Mouse (Mus musculus) heart, postnatal 0 days (tissue): ENCODE results near the gene Gstm6. TPM values are rescaled to one million over a fixed set of nuclear protein-coding genes. Genes with fewer than 3 reads are reported as not detected.

Experiments used
- ATAC-seq: fragments of 200-750 bp; cut with Nextera tagmentation; 2 replicates; pipeline ENCODE4 v1.8.0; 2017; ENCODE audit warnings: low read depth, moderate number of reproducible peaks, moderate library complexity; ENCODE audit not compliant: insufficient read depth
- DNase-seq: peaks from one replicate; pipeline ENCODE4 v3.0.0-alpha.2; 2016; ENCODE audit warnings: low spot score
- H3K27ac ChIP-seq: fragments of 300-500 bp; sonication (generic); 2 replicates; pipeline ENCODE4 v1.5.1; 2014; ENCODE audit warnings: low read depth, mild to moderate bottlenecking
- H3K27me3 ChIP-seq: fragments of 300-500 bp; sonication (generic); 2 replicates; pipeline ENCODE4 v1.6.1; 2014; ENCODE audit warnings: low read length, mixed read lengths; ENCODE audit not compliant: control insufficient read depth, insufficient read depth
- H3K36me3 ChIP-seq: fragments of 300-500 bp; sonication (generic); replicated peaks from 2 replicates; pipeline ENCODE4 v1.6.1; 2014; ENCODE audit warnings: low read length, mixed read lengths; ENCODE audit not compliant: control insufficient read depth, insufficient read depth
- H3K4me1 ChIP-seq: fragments of 300-500 bp; sonication (generic); 2 replicates; pipeline ENCODE4 v1.6.1; 2014; ENCODE audit warnings: antibody characterized with exemption; ENCODE audit not compliant: control insufficient read depth, insufficient read depth
- H3K4me2 ChIP-seq: fragments of 300-500 bp; sonication (generic); 2 replicates; pipeline ENCODE4 v1.6.1; 2014; ENCODE audit warnings: low read depth, mild to moderate bottlenecking, low read length, moderate library complexity
- H3K4me3 ChIP-seq: fragments of 300-500 bp; sonication (generic); 2 replicates; pipeline ENCODE4 v1.5.1; 2014; ENCODE audit warnings: low read depth, low read length
- H3K9ac ChIP-seq: fragments of 300-500 bp; sonication (generic); replicated peaks from 2 replicates; pipeline ENCODE4 v1.6.1; 2014; ENCODE audit warnings: low read depth, low read length, mixed read lengths
- H3K9me3 ChIP-seq: fragments of 300-500 bp; sonication (generic); replicated peaks from 2 replicates; pipeline ENCODE4 v1.6.1; 2016; ENCODE audit warnings: low read length; ENCODE audit not compliant: control insufficient read depth
- CTCF ChIP-seq: IDR thresholded peaks from 2 replicates; pipeline ENCODE4 v1.5.1; 2016; ENCODE audit warnings: antibody characterized with exemption, control low read depth, low read depth
- EP300 ChIP-seq: IDR thresholded peaks from 2 replicates; pipeline ENCODE4 v1.6.1; 2016; ENCODE audit warnings: antibody characterized with exemption, low read depth
- WGBS: fragments of 180-500 bp; shearing (Covaris S2); extraction: QIAGEN DNeasy Blood & Tissue Kit; methylation state at CpG from one replicate; pipeline ENCODE4 v1.1.7; 2014; 5-methylcytosine and 5-hydroxymethylcytosine counted together
- polyA plus RNA-seq: library from polyadenylated mRNA; unstranded; fragments of >200 nt; fragmentation: Nextera tagmentation; extraction: Ambion mirVana; gene quantifications from 2 replicates; pipeline ENCODE4 v1.2.1, GENCODE M21; 2015
- total RNA-seq: library from RNA; depleted of rRNA; stranded (reverse); fragments of >200 nt; gene quantifications from 2 replicates; pipeline ENCODE4 v1.2.3, GENCODE M21; 2014; ENCODE audit warnings: low replicate concordance

Gstm6 gene
- total and polyA plus RNA-seq, 2 experiments from 2014 or later: 11.5 to 17.9 TPM

DNA sequence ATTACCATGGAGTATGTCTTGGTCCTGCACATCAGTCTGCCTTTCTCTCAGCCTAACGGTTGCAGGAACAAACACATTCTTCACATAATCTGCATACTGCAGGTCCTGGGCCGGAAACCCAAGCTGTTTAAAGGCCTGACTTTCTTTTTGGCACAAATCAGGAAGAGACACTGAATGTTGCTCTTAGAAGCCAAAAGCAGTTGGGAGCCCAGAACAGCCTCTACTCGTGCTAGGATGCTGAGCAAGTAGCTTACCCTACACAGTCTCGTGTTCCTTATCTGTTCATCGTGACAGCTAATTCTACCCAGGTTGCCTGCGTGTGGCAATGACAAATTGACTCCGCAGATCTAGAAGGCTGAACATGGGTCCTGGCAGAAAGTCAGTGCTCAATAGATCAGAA is 3.0 kb downstream of the Gstm6 start:
- Histone ChIP-seq H3K4me2 (no peak overlapping the region), H3K9ac (no peak overlapping the region), H3K36me3 (no peaks in the 10 kb centered on the region), H3K27me3 (no peaks in the 10 kb centered on the region), H3K4me1 (peaks cover 23% of the 10 kb centered on the region), H3K27ac (no peak overlapping the region), H3K4me3 (no peak overlapping the region), H3K9me3 (no peaks in the 10 kb centered on the region)
- DNase-seq (no peak), ATAC-seq (no peak)
- 41% methylated on average over 7 of the region's 7 CpGs for WGBS
- TF ChIP-seq CTCF (no peak), EP300 (no peak)

DNA sequence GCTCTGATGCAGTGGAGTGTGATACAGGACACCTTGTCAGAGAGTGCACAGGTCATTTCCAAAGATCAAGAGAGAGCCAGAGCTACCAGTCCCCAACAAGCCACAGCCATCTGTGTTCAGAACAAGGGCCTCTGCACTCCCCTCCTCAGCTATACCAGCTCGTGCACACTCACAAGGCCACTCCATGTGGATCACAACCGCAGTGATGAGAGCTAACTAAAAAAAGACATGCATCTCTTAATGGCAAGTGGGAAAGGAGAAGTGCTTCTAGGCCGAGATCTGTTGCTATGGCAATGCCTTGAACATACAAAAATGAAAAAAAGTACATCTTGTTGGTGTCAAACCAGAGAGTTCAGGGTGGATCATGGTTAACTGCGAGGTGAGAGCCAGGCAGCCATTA is 3.7 kb downstream of the Gstm6 start:
- no peak overlapping the region for H3K4me2 ChIP-seq
- DNase-seq (no peak), ATAC-seq (no peak)
- no peaks in the 10 kb centered on the region for H3K9me3 ChIP-seq
- no peaks in the 10 kb centered on the region for H3K27me3 ChIP-seq
- 64% methylated on average over 4 of the region's 4 CpGs for WGBS
- H3K4me3 ChIP-seq: no peak overlapping the region
- no peaks in the 10 kb centered on the region for H3K36me3 ChIP-seq
- no peak overlapping the region for H3K9ac ChIP-seq
- no peak overlapping the region for H3K27ac ChIP-seq
- H3K4me1 ChIP-seq: peaks cover 24% of the 10 kb centered on the region
- TF ChIP-seq CTCF (no peak), EP300 (no peak)

DNA sequence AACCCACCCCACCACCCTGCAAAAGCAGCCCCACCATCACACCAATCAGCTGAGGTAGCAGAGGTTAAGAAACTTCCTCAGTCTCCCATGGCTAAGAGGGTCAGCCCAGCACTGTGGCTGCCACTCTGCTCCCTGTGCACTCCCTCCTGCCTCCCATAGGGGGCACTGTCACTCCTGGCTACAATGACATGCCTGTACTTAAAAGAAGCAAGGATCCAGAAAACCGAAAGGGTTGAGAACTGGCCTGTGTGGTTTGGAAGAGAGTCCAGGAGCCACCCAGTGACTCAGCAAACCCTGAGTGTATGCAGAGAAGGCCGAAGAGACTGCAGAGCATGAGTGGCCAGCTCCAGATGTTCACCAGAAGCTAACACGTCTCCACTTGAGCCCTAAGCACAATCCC is 4.1 kb downstream of the Gstm6 start:
- DNase-seq (peak; percentile 55), ATAC-seq (peak; percentile 50; the same call in 1 of the 2 replicates)
- WGBS: 38% methylated on average over 3 of the region's 3 CpGs
- H3K9me3 ChIP-seq: no peaks in the 10 kb centered on the region
- H3K9ac ChIP-seq: no peak overlapping the region
- no peak overlapping the region for H3K27ac ChIP-seq
- H3K4me2 ChIP-seq: no peak overlapping the region
- H3K4me1 ChIP-seq: peaks cover 24% of the 10 kb centered on the region
- no peaks in the 10 kb centered on the region for H3K36me3 ChIP-seq
- no peak for TF ChIP-seq EP300
- TF ChIP-seq CTCF: peak; percentile 76
- H3K27me3 ChIP-seq: no peaks in the 10 kb centered on the region
- H3K4me3 ChIP-seq: no peak overlapping the region

DNA sequence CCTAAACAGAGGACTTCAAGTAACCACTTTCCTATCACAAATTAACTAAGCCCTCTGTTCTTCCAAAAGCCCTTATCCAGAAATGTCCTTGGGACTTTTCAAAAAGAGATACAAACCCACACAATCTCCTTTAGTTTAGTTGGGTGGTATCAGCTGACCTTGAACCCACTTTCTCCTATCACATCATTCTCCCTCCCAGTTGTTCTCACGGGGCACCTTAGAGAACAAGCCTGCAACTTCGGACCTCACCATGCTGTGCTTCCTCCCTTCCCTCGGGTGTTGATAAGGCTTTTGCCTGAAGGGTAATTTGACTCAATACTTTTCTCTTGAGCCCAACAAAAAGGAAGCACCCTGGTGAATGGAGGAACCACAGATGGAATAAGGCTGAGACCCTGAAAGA is 7.7 kb downstream of the Gstm6 start:
- Histone ChIP-seq H3K27ac (no peak overlapping the region), H3K36me3 (no peaks in the 10 kb centered on the region), H3K4me2 (no peak overlapping the region), H3K4me3 (no peak overlapping the region), H3K4me1 (peaks cover 16% of the 10 kb centered on the region), H3K27me3 (no peaks in the 10 kb centered on the region), H3K9ac (no peak overlapping the region), H3K9me3 (no peaks in the 10 kb centered on the region)
- WGBS: 22% methylated on average over 3 of the region's 3 CpGs
- no peak for ATAC-seq
- no peak for DNase-seq
- TF ChIP-seq CTCF (no peak), EP300 (no peak)

DNA sequence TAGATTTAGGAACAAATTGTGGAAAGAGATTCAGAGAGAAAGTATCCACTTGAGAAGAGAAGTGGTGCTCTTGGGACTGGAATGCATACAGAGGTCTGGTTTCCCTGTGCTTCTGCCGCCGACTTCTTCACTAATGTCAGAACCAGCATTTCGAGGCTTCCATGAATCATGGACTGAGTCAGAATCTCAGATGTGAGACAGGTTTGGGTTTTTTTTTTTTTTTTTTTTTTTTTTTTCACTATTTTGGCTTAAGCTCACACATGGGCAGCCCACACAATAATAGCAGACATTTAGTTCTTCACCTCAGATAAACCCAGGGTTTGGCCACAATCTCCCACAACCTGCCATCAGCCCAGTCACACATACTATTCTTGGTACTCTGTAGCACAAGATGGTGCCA is 8.3 kb downstream of the Gstm6 start:
- TF ChIP-seq EP300 (no peak), CTCF (no peak)
- 43% methylated on average over 3 of the region's 3 CpGs for WGBS
- no peak for ATAC-seq

DNA sequence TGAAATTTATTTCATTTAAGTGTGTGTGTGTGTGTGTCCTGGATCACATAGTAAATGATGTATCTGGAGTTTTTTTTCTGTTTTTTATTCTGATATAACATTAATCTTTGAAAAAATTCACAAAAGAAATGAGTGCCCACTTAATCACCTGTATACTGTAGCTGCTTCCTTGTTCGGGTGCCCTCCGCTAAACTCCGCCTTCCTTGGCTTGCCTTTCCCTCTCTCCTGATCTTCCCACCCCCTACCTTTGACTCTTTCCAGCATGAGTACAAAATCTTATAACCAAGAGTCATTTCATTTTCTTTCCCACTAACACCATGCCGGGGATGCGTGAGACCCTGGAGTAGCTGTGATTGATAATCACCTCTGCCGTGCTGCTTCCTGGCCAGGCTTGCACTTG is 11.4 kb downstream of the Gstm6 start:
- Histone ChIP-seq H3K36me3 (no peaks in the 10 kb centered on the region), H3K9ac (no peak overlapping the region), H3K4me2 (no peak overlapping the region), H3K4me3 (no peak overlapping the region), H3K9me3 (no peaks in the 10 kb centered on the region), H3K4me1 (peaks cover 10% of the 10 kb centered on the region; the same call in 1 of the 2 replicates), H3K27me3 (no peaks in the 10 kb centered on the region), H3K27ac (peak overlapping the region; percentile 77)
- ATAC-seq (no peak), DNase-seq (no peak)
- TF ChIP-seq CTCF (no peak), EP300 (no peak)
- 64% methylated on average over 6 of the region's 6 CpGs for WGBS

More for the DNA sequence above, 8.3 kb downstream of the Gstm6 start:
- Histone ChIP-seq H3K27me3 (no peaks in the 10 kb centered on the region), H3K4me3 (no peak overlapping the region), H3K27ac (no peak overlapping the region), H3K4me1 (peaks cover 10% of the 10 kb centered on the region; the same call in 1 of the 2 replicates), H3K4me2 (no peak overlapping the region), H3K9ac (no peak overlapping the region), H3K36me3 (no peaks in the 10 kb centered on the region), H3K9me3 (no peaks in the 10 kb centered on the region)
- DNase-seq: no peak
